Mouse (Mus musculus): ENCODE results near the gene Fis1.

DNA sequence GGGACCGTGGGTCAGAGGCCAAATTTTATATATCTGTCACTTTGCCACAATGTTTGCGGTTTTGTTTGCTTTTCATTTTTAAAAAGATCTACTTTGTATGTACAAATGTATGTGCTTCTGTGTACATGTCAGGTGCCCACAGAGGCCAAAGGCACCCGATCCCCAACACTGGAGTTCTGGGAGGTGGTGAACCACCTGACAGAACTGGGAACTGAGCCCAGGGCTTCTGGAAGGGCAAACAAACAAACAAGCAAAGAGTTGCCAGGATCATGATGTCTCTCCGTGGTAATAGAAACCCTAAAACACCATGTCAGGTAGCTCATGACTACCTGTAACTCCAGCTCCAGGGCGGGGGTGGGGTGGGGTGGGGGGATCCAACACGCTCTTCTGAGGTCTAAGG, 7.0 kb downstream of the Fis1 start:
- TF ChIP-seq CTCF (IDR thresholded peaks at IDR 0.05; ENCODE audit: low read depth) = no peak
- TF ChIP-seq EP300 (IDR thresholded peaks at IDR 0.05; ENCODE audit: low read depth) = no peak

All from liver, postnatal 0 days (tissue).